Mouse (Mus musculus) kidney, adult 11 months (tissue): ENCODE data around the gene Snx27.

Source experiments
- DNase-seq: peaks from one replicate; pipeline ENCODE4 v3.0.0; 2022

The Snx27 gene

GRCm38 (mm10) chr3:94582456-94582891, at the start of gene Snx27:
TSS of gene Snx27 (minus strand) at chr3:94582716.
- peak; percentile 90 for DNase-seq

DNA sequence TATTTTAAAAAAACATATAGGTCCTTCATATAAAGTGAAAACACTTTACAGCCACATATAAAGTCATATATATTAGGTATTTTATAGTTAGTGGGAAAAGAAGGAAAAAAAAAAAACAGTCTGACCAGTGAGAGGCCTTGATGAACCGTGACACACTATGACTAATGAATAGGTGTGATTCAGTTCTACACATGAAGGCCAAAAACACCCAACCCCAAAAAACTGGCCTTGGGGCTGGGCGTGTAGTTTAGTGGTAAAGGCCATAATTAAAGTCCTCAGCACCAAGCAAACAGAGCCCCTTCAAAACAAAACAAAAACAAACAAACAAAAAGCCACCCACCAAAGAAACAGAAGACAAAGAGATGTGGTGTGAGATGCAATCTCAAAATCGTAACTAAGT, 47.4 kb upstream of the Snx27 start:
- no peak for DNase-seq

DNA sequence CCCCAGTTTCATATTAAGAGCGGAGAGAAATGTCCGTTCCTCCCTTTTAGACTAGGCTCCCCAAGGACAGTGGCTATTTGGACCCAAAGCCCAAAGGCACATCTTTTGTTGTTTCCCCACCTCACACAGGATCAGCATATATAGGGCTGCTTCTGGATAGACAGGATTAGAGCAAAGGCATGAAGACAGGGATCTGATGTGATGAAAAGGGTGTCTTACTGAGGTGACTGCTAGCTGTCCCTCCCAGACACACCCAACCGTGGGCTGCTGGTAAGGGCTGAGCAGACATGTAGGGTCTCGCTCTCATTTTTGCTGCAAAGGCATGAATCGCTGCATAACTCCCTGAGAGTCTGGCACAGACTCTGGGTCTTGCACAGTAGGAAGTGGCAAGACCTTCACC, 46.2 kb upstream of the Snx27 start:
- no peak for DNase-seq

DNA sequence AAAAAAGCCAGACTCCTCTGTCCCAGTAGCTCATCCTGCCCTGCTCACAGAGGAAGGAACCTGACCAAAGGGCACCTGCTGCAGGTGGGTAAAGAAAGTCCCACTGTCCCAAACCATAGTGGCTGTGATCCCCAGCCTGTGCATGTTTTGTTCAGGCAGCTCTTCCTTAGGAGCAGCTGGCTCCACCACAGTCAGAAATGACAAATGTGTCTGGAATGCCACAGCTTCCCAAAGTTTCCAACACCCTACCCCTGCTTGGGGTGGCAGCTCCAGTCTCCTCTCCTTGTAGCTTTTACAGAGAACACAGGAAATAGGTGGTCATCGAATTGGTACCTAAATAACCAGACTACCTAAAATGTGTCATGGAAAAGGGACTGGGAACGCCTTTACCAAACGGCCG, 41.8 kb upstream of the Snx27 start:
- DNase-seq, result no peak

DNA sequence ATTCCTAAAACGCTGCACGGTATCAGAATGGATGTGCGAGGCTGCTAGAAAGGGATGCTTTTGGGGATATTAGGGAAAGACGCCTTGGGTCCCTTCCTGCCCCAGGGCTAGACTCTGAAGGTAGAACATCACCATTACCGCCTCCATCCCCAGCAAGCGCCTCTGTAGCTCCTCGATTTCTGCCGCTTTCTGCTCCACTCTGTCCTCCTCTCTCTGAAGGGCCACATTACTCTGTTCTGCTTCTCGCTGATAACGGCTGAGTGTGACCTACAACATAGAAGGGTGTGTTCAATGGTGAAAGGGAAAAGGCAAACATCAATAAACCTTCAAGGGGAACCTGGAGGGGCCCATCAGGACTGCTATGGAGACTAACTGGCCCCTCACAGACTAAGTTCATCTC, 40.0 kb upstream of the Snx27 start:
- DNase-seq, result no peak

DNA sequence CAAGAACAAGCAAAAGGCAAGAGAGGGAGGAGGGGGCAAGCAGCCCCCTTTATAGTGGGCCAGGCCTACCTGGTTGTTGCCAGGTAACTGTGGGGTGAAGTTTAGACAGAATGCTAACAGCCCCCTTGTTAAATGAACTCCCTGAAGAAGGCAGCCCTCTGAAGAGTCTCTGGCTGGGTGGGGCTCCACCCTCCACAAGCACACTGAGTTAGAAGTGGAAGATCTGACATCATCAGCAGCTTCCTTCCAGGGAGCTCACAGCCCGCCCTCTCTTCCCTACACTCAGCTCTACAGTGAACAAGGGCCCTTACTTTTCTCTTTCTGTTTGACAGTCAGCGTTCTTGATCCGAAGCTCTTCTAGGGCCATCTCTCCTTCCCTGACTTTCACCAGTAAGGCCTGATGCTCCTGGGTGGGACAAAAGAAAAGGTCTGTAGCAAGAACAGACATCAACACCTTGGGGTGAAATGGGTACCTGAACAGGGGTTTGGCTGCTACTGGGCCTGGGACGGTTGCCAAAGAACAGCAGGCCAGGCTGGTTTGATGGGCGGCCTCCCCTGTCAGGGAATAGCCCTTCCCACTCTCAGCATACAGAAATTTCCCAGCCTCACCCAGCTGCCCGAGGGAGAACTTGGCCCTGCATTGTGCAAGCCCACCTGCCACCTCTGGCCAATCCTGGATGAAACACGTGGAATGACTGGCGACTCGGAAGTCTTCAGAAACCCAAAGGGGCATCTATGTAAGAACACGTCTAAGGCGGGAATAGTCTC, 39.4 kb upstream of the Snx27 start:
- no peak for DNase-seq

DNA sequence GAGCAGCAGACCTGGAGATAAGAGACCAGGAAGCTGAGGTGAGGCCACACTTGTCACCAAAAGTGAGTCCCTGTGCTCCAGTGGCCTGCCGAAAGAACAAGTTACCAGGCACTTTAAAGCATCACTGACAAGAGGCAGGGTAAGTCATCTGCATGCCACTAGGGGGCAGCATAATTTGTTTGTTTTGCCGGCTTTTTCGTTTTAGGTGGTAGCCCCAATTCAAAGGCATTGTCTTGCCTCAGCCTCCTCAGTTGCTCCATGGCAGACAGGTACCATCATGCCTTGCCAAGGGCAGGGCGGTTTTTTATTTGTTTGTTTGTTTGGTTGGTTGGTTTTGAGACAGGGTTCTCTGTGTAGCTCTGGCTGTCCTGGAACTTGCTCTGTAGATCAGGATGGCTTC, 34.2 kb upstream of the Snx27 start:
- peak; percentile 28 for DNase-seq

DNA sequence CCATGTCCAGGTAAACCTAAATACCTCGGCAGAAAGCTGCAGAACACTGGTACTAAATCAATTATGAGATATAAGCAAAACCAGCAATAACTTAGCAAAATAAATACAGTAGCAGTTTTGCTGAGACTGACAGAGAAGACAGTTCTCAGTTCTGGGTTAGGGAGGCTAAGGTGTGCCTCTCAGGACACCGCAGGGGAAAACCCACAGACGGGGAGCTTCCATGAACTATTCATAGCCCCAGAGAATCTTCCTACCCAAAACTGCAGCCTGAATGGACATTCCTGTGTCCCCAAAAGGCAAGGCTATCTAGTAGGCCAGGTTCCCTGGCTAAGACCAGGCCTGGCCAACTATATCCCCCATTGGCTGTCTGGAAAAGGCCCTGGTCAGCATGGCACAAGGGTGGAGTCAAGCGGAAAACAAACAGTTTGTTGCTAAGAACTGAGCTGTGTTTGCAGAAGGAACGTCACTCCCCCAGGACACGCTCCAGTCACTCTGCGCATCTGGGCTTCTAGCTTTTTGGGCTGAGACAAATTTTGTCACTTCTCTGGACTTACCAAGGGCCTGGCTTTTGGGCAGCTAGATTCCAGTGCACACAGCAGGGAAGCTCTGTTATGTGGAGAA, 30.9 kb upstream of the Snx27 start:
- no peak for DNase-seq

GRCm38 (mm10) chr3:94612274-94612673, 29.8 kb upstream of the Snx27 start:
- DNase-seq, result no peak

DNA sequence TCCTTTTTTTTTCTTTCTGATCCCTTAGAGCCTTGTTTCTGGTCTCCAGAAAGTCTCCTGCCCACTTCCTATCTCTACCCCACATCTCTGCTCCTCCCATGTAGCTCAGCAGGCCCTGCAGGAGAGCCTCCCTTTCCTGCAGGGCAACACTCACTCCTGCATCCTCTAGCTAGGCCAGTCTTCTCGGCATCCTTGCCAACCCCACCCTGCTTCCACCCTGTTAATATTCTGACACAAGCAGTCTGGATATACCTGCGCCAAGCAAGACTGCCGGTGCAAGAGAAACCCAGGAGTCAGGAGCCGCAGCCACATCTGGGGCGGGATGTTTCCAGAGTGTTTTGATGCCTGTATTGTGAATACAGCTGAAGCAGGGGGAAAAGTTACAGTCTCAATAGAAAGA, 29.3 kb upstream of the Snx27 start:
- no peak for DNase-seq

DNA sequence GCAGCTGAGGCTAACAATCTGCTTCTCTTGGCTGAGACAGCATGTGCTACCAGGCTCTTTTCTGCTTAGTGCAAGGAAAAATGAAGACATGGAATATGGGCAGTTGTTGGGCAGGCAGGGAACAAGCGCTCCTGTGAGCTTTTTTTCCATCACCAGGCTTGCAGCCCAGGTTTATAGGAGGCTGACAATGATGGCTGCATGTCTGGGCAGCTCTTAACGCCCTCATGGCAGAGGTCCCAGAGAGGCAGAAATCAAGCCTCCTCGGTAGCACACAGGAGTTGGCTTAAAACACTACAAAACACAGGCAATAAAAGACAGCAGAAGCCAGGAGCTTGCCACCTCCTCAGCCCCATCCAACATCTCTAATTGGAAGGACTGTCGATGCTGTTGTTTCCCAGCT, 28.8 kb upstream of the Snx27 start:
- DNase-seq, result no peak

- DNase-seq, result no peak
Observed at GRCm38 (mm10) chr3:94610581-94610980, 28.1 kb upstream of the Snx27 start.

GRCm38 (mm10) chr3:94609621-94610020, 27.1 kb upstream of the Snx27 start:
- no peak for DNase-seq

- peak; percentile 37 for DNase-seq
Observed at GRCm38 (mm10) chr3:94601959-94602358, 19.4 kb upstream of the Snx27 start.

DNA sequence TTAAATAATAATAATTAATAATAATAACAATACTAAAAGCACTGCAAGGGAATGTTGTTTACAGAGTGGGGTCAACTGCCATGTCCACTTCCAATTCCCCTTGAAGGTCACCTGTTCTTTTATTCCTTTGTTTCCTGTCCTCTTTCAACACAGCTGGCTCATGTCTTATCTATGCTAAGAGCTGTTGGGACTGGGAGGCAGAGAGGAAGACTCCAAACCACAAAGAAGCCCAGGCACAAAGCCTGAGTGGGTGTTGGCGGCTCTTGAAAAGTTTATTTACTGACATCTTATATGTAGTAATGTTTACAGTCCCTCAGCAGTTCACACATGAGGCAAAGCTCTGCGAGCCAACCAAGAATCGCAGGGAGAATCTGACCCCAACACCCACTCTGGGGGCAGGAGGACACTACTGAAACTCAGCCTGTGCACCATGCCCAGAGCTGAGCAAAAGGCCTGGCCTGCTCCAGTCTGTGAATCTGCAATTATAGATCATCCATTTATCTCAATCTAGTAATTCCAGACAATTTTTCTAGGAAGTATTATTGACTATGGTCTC, 14.8 kb upstream of the Snx27 start:
- DNase-seq, result no peak

DNA sequence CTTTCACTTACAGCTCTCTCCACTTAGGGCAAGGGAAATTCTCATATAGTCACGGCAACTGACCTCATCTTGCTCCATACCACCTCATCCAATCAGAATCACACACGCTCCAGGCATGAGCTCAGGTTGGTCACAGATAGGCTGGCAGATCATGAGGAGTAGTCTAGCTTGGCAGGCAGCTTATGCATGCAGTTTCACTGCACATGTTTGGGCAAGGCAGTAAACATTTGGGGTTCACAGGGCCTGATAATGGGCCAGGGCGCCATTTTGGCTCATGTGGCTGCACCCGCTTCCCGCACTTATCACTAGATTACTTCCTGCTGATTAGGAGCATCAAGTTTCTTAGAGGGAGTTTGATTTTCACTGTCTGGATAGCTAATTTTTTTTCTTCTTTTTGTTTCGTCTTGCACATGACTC, 13.4 kb upstream of the Snx27 start:
- DNase-seq, result no peak

GRCm38 (mm10) chr3:94591066-94591465, 8.6 kb upstream of the Snx27 start:
- DNase-seq, result no peak

DNA sequence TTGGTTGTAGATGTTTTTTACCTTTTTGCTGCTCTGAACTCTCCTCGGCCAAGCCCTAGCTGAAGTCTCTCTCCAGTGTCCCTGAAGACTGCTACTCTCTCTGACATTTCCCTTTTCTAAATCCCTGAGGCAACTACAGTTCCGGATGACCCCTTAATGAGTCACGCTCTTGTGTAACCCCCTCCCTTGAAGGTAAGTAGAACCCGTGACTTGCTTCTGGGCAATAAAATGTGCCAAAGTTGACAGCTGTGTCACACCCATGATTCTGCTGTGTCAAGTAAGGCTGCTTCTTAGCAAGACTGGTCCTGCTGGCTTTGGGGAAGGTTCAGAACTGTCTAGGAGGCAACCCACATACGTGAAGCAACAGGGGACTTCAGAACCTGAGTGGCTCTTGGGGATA, 5.4 kb upstream of the Snx27 start:
- no peak for DNase-seq

DNA sequence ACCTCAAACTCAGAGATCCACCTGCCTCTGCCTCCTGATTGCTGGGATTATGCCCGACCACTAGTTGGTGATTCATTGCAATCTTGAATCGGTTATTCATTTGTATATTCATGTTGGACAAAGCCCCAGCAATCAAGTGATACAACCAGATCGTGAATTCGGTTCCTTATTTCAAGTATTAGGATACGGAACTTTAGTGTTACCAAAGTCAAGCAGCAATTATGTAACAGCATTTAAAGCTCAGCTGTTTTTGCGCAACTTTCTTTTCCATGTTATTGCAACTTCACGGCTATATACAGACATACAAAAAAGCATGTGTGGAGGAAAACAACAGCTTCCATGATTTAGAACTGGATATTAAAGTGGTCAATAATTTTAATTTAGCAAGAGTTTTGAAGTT, 428 bp upstream of the Snx27 start:
- DNase-seq, result no peak

DNA sequence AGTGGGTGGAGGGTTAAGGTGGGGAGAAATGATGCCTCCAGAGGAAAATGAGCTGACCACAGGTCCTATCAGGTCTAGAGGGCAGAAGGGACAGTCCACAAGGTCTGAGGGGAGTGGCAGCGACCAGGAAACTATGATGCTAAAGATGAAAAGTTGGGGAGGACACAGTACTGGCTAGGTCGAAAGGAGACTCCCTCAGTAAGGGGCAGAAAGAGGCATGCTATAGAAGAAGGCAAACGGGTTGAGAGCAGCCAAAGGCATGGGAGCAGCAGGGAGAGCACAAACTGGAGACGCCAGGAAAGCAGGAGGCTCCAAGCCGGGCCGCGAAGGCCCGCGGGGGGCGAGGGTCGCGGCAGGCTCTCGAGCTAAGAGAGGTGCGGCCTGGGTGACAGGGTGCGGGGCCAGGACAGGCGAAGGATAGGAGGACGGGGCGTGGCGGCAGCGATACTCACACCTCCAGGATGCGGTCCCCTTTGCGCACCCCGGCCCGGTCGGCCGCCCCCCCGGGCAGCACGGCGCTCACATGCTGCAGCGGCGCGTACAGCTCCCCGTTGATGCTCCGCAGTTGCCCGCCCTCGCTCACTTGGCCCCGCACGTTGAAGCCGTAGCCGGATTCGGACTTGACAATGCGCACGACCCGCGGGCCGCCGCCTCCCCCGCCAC, 592 bp downstream of the Snx27 start:
- DNase-seq, result no peak

GRCm38 (mm10) chr3:94581138-94581780, 1.3 kb downstream of the Snx27 start:
- DNase-seq, result peak; percentile 21

DNA sequence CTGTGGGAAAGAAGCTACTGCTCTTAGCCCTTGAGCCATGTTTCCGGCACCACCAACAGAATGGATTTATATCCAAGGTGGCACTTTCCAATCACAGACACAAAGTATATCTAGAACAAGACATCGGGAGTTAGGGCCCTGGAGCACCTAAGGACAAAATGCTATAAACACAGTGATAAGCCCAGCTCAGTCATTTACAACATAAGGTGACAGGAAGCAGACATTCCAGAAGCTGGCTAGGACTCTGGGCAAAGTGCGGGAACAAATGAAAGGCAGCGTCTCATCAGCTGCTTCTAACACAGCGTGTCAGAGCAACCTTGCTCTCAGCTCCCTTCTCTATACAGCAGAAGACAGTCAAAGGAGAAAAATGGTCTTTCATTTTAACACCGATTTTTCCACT, 8.0 kb downstream of the Snx27 start:
- DNase-seq, result no peak

DNA sequence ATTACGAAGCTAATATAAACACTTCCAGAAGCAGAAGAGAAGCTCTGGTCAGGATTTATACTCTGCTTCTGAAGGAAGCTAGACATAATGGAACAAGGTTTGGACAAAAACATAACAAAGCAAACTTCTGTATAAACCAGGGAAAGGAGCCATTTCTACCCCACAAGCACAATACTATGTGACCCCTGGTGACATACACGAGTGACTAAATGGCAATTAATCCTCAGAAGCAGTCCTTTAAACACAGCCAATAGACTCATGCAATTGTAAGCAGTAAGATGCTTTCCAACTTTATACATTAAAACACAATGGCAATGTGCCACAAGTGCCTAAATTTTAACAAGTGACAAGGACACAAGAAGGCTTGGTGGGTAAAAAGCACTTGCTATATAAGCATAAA, 15.3 kb downstream of the Snx27 start:
- DNase-seq, result no peak
